Mouse (Mus musculus) spleen, adult 2 months (tissue): ENCODE data around the gene Ugt2a3.

ENCODE experiments used
- CTCF ChIP-seq: fragments of 200-500 bp; IDR thresholded peaks from 2 replicates; pipeline ENCODE4 v1.5.1; 2011; ENCODE audit warnings: mild to moderate bottlenecking, inconsistent platforms; ENCODE audit not compliant: insufficient read depth, insufficient read length, insufficient replicate concordance; ENCODE audit errors: extremely low read depth
- POLR2A ChIP-seq: fragments of 200-500 bp; IDR thresholded peaks from 2 replicates; pipeline ENCODE4 v1.6.1; 2011; ENCODE audit warnings: low read depth, low read length, inconsistent platforms

DNA sequence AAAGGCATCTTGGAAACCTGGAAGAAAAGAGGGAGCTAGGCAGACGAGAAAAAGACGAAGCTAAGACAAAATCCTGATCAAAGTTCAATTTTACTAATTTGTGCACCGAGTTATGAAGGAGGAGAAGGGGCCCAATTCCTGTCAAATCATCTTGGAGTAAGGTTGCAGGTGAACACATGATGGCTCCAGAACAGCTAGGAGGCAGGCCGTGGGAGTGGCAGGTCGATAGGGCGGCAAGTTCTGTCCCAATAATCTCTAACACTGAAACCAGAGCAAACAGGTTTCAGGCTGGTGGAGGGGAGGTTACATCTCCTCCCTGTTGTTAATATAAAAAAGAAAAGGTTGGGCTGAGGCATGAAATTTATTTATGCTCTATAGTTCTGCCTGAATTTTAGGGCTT, 61.4 kb downstream of the Ugt2a3 start:
- TF ChIP-seq CTCF: no peak
- no peak for TF ChIP-seq POLR2A
